18 mouse cellular contexts compared by ENCODE assay signal in genomic region chr17:43329761-43330183, GRCm38 (mm10). TPM values are rescaled to one million over a fixed set of nuclear protein-coding genes. Genes with fewer than 3 reads are reported as not detected.
DNase-seq lines count a peak whose midpoint lies in the region; ATAC-seq lines count a peak whose summit lies in the region.
"Had no signal": no experiment of that assay in that cellular context is flagged by ENCODE, and none has a peak within 500 bp of the region (broad histone marks: within the 10 kb centered on the region; RNA-seq: fewer than 3 reads in every experiment).

No protein-coding gene starts in this region.

- H3K27ac ChIP-seq in heart, embryonic 13.5 days (replicated peaks), result peak overlapping the region; percentile 53
- no peak overlapping the region for H3K27ac ChIP-seq in midbrain, embryonic 13.5 days
- H3K27ac ChIP-seq: embryonic facial prominence, embryonic 13.5 days; hindbrain, embryonic 10.5 days; layer of hippocampus, adult 2 months had no signal

- 47% methylated on average over 7 of the region's 7 CpGs for WGBS in heart, embryonic 13.5 days
- WGBS in midbrain, embryonic 13.5 days, result 90% methylated on average over 7 of the region's 7 CpGs

- intact Hi-C loops in left cerebral cortex, postnatal 4 days (cut with DNase I), result no loop called here

- H3K4me1 ChIP-seq in heart, embryonic 13.5 days, result peaks cover 51% of the 10 kb centered on the region
- peaks cover 8% of the 10 kb centered on the region for H3K4me1 ChIP-seq in midbrain, embryonic 13.5 days (replicated peaks)

- H3K9ac ChIP-seq in heart, embryonic 13.5 days, result no peak overlapping the region
- no peak overlapping the region for H3K9ac ChIP-seq in midbrain, embryonic 13.5 days (replicated peaks)
- H3K9ac ChIP-seq: embryonic facial prominence, embryonic 13.5 days; forebrain, postnatal 0 days had no signal

- DNase-seq in ovary, adult 18-20 months (ENCODE audit: low spot score), result peak; percentile 64
- DNase-seq in ovary, postnatal 10 days (ENCODE audit: low spot score), result no peak
- DNase-seq in c-Kit-positive CD71-positive TER-119-positive erythroid progenitor cells, embryonic 14.5 days (ENCODE audit: low spot score), result peak; percentile 78
- no peak for DNase-seq in embryo, embryonic 10 days (ENCODE audit: low spot score)
- no peak for DNase-seq in left cerebral cortex, postnatal 4 days
- DNase-seq: cerebellum, postnatal 10 days; forebrain, postnatal 0 days; gastrocnemius, postnatal 36 days; kidney, adult 18-20 months had no signal

- no peaks in the 10 kb centered on the region for H3K36me3 ChIP-seq in heart, embryonic 13.5 days
- H3K36me3 ChIP-seq in midbrain, embryonic 13.5 days, result no peaks in the 10 kb centered on the region
- H3K36me3 ChIP-seq: embryonic facial prominence, embryonic 13.5 days; hindbrain, embryonic 10.5 days; limb, embryonic 10.5 days had no signal

- H3K4me3 ChIP-seq in heart, embryonic 13.5 days, result no peak overlapping the region
- no peak overlapping the region for H3K4me3 ChIP-seq in midbrain, embryonic 13.5 days (replicated peaks)
- H3K4me3 ChIP-seq: embryonic facial prominence, embryonic 13.5 days; hindbrain, embryonic 10.5 days; layer of hippocampus, adult 2 months; limb, embryonic 10.5 days; megakaryocyte, embryonic 14.5 days had no signal

- no peak overlapping the region for H3K4me2 ChIP-seq in heart, embryonic 13.5 days
- no peak overlapping the region for H3K4me2 ChIP-seq in midbrain, embryonic 13.5 days (replicated peaks)
- H3K4me2 ChIP-seq: embryonic facial prominence, embryonic 13.5 days had no signal

- peak; percentile 49; the same call in 1 of the 2 replicates for ATAC-seq in heart, embryonic 13.5 days (ENCODE audit: extremely low read depth, insufficient number of reproducible peaks, low FRiP score, low TSS enrichment)
- peak; percentile 55 for ATAC-seq in megakaryocyte progenitor cell, adult 5-6 weeks (replicated peaks; ENCODE audit: poor library complexity)
- no peak for ATAC-seq in midbrain, embryonic 13.5 days
- ATAC-seq: forebrain, postnatal 0 days had no signal

- no peaks in the 10 kb centered on the region for H3K27me3 ChIP-seq in heart, embryonic 13.5 days (replicated peaks)
- H3K27me3 ChIP-seq in midbrain, embryonic 13.5 days, result no peaks in the 10 kb centered on the region
- H3K27me3 ChIP-seq: embryonic facial prominence, embryonic 13.5 days; megakaryocyte, embryonic 14.5 days had no signal

- no peaks in the 10 kb centered on the region for H3K9me3 ChIP-seq in heart, embryonic 13.5 days
- no peaks in the 10 kb centered on the region for H3K9me3 ChIP-seq in midbrain, embryonic 13.5 days
- H3K9me3 ChIP-seq: embryonic facial prominence, embryonic 13.5 days; hindbrain, embryonic 10.5 days; limb, embryonic 10.5 days; megakaryocyte, embryonic 14.5 days had no signal

RNA-seq across cellular contexts. Expression of gene Adgrf5, which starts 30.5 kb away (rescaled TPM):
- 17.4 and 18.7 TPM in 2 replicates for polyA plus RNA-seq in heart, embryonic 13.5 days (2015; fragmentation: Nextera tagmentation; extraction: Ambion mirVana)
- total RNA-seq in megakaryocyte progenitor cell, adult 5-6 weeks (2015), result 0.05 TPM in 1 of 2 replicates, not detected in the other
- not detected in 2 replicates for total RNA-seq in megakaryocyte progenitor cell, adult 5-6 weeks (2017)
- 6.9 and 8.6 TPM in 2 replicates for polyA plus RNA-seq in midbrain, embryonic 13.5 days (2015; fragmentation: Nextera tagmentation; extraction: Ambion mirVana)
- 10 to 100 TPM; 24.0 to 27.2 TPM for total RNA-seq in left cerebral cortex, postnatal 4 days (2021)

RNA-seq across cellular contexts. Expression of gene Adgrf1, which starts 59.6 kb away (rescaled TPM):
- polyA plus RNA-seq in heart, embryonic 13.5 days (2015; fragmentation: Nextera tagmentation; extraction: Ambion mirVana), result 0.13 TPM in 1 of 2 replicates, not detected in the other
- total RNA-seq in megakaryocyte progenitor cell, adult 5-6 weeks (2015), result 0.15 TPM in 1 of 2 replicates, not detected in the other
- 0.17 TPM in 1 of 2 replicates, not detected in the other for total RNA-seq in megakaryocyte progenitor cell, adult 5-6 weeks (2017)
- not detected in 2 replicates for polyA plus RNA-seq in midbrain, embryonic 13.5 days (2015; fragmentation: Nextera tagmentation; extraction: Ambion mirVana)
- total RNA-seq in left cerebral cortex, postnatal 4 days (2021), result not detected
- total RNA-seq: forebrain, postnatal 0 days; gastrocnemius, postnatal 36 days; layer of hippocampus, adult 2 months had no signal
- polyA plus RNA-seq: embryonic facial prominence, embryonic 13.5 days; forebrain, postnatal 0 days; hindbrain, embryonic 10.5 days; limb, embryonic 10.5 days; stomach, embryonic 14.5 days had no signal

Comparison
In these comparisons a context has a peak if more than half of its experiments do, and no peak if none do; other contexts are left out.
1. DNase-seq: peak in ovary, adult 18-20 months (single experiment) and c-Kit-positive CD71-positive TER-119-positive erythroid progenitor cells, embryonic 14.5 days (single experiment); none in ovary, postnatal 10 days (single experiment), embryo, embryonic 10 days (single experiment) and left cerebral cortex, postnatal 4 days (single experiment).
2. RNA of gene Adgrf5, which starts 30.5 kb away (total RNA-seq): 24.0 to 27.2 TPM in left cerebral cortex, postnatal 4 days; 0.05 TPM in megakaryocyte progenitor cell, adult 5-6 weeks; every median in the first group is over 10 times any median in the second.